17 mouse cellular contexts compared by ENCODE assay signal in the genomic region with DNA sequence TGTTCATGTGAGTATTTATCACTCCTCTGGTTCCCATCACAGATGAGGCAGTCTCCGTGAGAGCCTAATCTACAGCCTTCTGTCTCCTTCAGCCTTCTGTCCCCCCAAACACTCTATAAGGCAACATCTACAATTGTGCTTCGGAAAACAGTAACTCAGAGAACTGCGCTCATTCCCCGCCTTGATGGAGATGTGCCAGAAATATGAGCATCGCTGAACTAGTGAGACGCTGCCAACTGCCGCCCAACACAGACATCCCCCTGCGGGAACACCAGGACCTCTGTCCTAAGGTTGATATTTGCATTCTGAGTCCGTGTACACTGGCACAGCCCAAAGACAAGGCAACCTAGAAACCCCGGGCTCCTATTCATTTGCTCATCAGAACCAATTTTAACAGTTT.
DNase-seq lines count a peak whose midpoint lies in the region; ATAC-seq and TF ChIP-seq lines count a peak whose summit lies in the region.
"Had no signal": no experiment of that assay in that cellular context is flagged by ENCODE, and none has a peak within 500 bp of the region (broad histone marks: within the 10 kb centered on the region; RNA-seq: fewer than 3 reads in every experiment).

No protein-coding gene starts in this region.

- ATAC-seq in lung, embryonic 15.5 days (ENCODE audit: borderline replicate concordance, extremely low read depth, low FRiP score, low TSS enrichment), result no peak
- ATAC-seq: activated CD4-positive, CD25-positive, alpha-beta regulatory T cell, adult 4 months; intestine, postnatal 0 days had no signal

- intact Hi-C loops in heart, postnatal 10 days (cut with DNase I), result no loop called here
- intact Hi-C loops in heart, postnatal 36 days (cut with DNase I), result no loop called here

- no peaks in the 10 kb centered on the region for H3K9me3 ChIP-seq in lung, embryonic 15.5 days
- H3K9me3 ChIP-seq: hindbrain, embryonic 12.5 days; limb, embryonic 13.5 days; liver, embryonic 15.5 days had no signal

- no peak for TF ChIP-seq POLR2A in brain, embryonic 14.5 days (IDR thresholded peaks at IDR 0.05; ENCODE audit: borderline replicate concordance, extremely low read depth, insufficient read depth, insufficient read length, poor library complexity, severe bottlenecking)

- H3K36me3 ChIP-seq in lung, embryonic 15.5 days, result no peaks in the 10 kb centered on the region
- H3K36me3 ChIP-seq: hindbrain, embryonic 12.5 days; limb, embryonic 13.5 days; liver, embryonic 15.5 days had no signal

- H3K4me1 ChIP-seq in lung, embryonic 15.5 days, result peaks cover 3% of the 10 kb centered on the region; the same call in 1 of the 2 replicates
- H3K4me1 ChIP-seq: hindbrain, embryonic 12.5 days; limb, embryonic 13.5 days; liver, embryonic 15.5 days had no signal

- no peak overlapping the region for H3K27ac ChIP-seq in lung, embryonic 15.5 days
- H3K27ac ChIP-seq: hindbrain, embryonic 12.5 days; kidney, postnatal 0 days; limb, embryonic 13.5 days; liver, embryonic 15.5 days had no signal

- DNase-seq in cerebellum, adult 18-20 months, result peak; percentile 6 to 19
- DNase-seq in cerebellum, adult 8-10 months, result no peak
- DNase-seq in heart, postnatal 10 days, result peak; percentile 11 to 14
- DNase-seq in heart, postnatal 36 days, result no peak
- no peak for DNase-seq in lung, postnatal 36 days
- peak; percentile 57 for DNase-seq in brain, embryonic 14.5 days (ENCODE audit: low read depth)
- no peak for DNase-seq in adrenal gland, postnatal 4 days (ENCODE audit: low spot score in 2 of 2)
- DNase-seq: adrenal gland, postnatal 25 days; right cerebral cortex, adult 18-20 months had no signal

- TF ChIP-seq CTCF in brain, embryonic 14.5 days (IDR thresholded peaks at IDR 0.05; ENCODE audit: borderline replicate concordance, extremely low read depth, insufficient read depth, insufficient read length), result no peak

- no peak overlapping the region for H3K4me3 ChIP-seq in lung, embryonic 15.5 days
- H3K4me3 ChIP-seq: erythroblast, embryonic 14.5 days; hindbrain, embryonic 12.5 days; limb, embryonic 13.5 days; liver, embryonic 15.5 days had no signal

- H3K27me3 ChIP-seq in lung, embryonic 15.5 days, result no peaks in the 10 kb centered on the region
- H3K27me3 ChIP-seq: hindbrain, embryonic 12.5 days; limb, embryonic 13.5 days; liver, embryonic 15.5 days had no signal

- peak overlapping the region; percentile 24; the same call in 1 of the 2 replicates for H3K4me2 ChIP-seq in lung, embryonic 15.5 days
- H3K4me2 ChIP-seq: hindbrain, embryonic 12.5 days; limb, embryonic 13.5 days; liver, embryonic 15.5 days had no signal

- no peak overlapping the region for H3K9ac ChIP-seq in lung, embryonic 15.5 days
- H3K9ac ChIP-seq: hindbrain, embryonic 12.5 days; limb, embryonic 13.5 days; liver, embryonic 15.5 days had no signal

- WGBS in lung, embryonic 15.5 days, result 54% methylated on average over 10 of the region's 10 CpGs

Comparison
In these comparisons a context has a peak if more than half of its experiments do, and no peak if none do; other contexts are left out.
1. DNase-seq: peak in cerebellum, adult 18-20 months (2 of 2), heart, postnatal 10 days (2 of 2) and brain, embryonic 14.5 days (single experiment); none in cerebellum, adult 8-10 months (single experiment), heart, postnatal 36 days (0 of 2), lung, postnatal 36 days (single experiment) and adrenal gland, postnatal 4 days (0 of 2).